ENCODE assay signal across 8 mouse cellular contexts in the genomic region with DNA sequence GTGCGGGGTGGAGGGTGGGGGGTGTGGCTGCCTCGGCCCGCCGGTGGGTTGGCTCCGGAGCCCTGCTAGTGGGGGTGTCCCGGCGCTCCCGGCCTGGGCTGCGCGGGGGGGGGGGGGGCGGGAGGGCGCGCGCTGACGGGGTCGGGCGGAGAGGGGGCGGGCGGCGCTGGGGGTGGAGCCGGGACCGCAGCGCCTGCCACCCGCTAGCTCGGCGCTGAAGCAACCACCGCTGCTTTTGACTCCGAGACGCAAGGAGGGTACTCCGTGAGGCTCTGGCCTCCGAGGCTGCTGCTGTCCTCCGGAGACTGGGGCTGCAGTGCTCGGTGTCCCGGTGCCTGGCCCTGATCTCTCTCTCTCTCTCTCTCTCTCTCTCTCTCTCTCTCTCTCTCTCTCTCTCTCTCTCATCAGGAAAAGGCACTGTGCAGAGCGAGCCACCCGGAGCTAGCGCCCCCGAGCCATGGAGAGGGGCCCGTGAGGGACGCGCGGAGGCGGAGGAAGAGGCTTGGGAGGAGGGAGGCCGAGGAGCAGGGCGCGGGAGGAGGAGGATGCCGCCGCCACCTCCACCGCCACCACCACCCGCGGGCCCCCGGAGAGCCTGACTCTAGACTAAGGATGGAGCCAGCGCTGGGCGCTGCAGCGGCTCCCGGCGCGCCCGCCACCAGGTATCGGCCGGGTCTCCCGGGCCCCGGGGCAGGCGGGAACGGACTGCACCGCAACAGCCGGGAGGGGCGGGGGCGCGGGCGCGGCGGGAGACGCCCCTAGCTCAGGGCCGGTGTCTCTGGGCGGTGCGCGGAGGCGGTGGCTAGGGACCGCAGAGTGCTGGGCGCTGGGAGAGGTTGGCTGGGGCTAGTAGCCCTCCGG. TPM values are rescaled to one million over a fixed set of nuclear protein-coding genes. Genes with fewer than 3 reads are reported as not detected.
DNase-seq lines count a peak whose midpoint lies in the region; ATAC-seq and TF ChIP-seq lines count a peak whose summit lies in the region.

TSS of gene Chst1 (plus strand) at position 221 of the 861 bp plus-strand sequence.

- intact Hi-C loops in heart, postnatal 25 days (cut with DNase I) = loop anchor here (5.0 kb wide), 1 partner anchor 72 kb away; no protein-coding TSS in a partner anchor

- 0 out of 2 replicates have a peak, but pooled peaks have one; percentile 6 for TF ChIP-seq POLR2A in limb, embryonic 14.5 days (IDR thresholded peaks at IDR 0.05; ENCODE audit: borderline replicate concordance, extremely low read depth, insufficient read depth, insufficient read length)

- peak within 1 kb of the TSS; percentile 74 for H3K4me3 ChIP-seq in forebrain, embryonic 14.5 days (ENCODE audit: low read depth, low read length)
- peak within 1 kb of the TSS; percentile 88 for H3K4me3 ChIP-seq in hindbrain, embryonic 16.5 days (ENCODE audit: low read length)
- peak within 1 kb of the TSS; percentile 68 for H3K4me3 ChIP-seq in limb, embryonic 14.5 days (replicated peaks; ENCODE audit: low read length)

- H3K9me3 ChIP-seq in forebrain, embryonic 14.5 days (replicated peaks; ENCODE audit: control insufficient read depth, low read length) = no peaks in the 10 kb centered on the region
- H3K9me3 ChIP-seq in hindbrain, embryonic 16.5 days (ENCODE audit: control insufficient read depth, low read length) = no peaks in the 10 kb centered on the region
- no peaks in the 10 kb centered on the region for H3K9me3 ChIP-seq in limb, embryonic 14.5 days (ENCODE audit: control insufficient read depth, low read length)

- H3K4me2 ChIP-seq in forebrain, embryonic 14.5 days (ENCODE audit: low read length) = peak within 1 kb of the TSS; percentile 91
- H3K4me2 ChIP-seq in hindbrain, embryonic 16.5 days (ENCODE audit: low read length) = peak within 1 kb of the TSS; percentile 73
- peak within 1 kb of the TSS; percentile 98 for H3K4me2 ChIP-seq in limb, embryonic 14.5 days (replicated peaks; ENCODE audit: low read depth, low read length, severe bottlenecking)

- 1% methylated on average over 37 of the region's 82 CpGs for WGBS in forebrain, embryonic 14.5 days
- WGBS in hindbrain, embryonic 16.5 days = under 1% methylated on average over 55 of the region's 82 CpGs
- WGBS in limb, embryonic 14.5 days = 0% methylated on average over 23 of the region's 82 CpGs

- peak within 1 kb of the TSS; percentile 90 for H3K9ac ChIP-seq in forebrain, embryonic 14.5 days (ENCODE audit: low read length)
- peak within 1 kb of the TSS; percentile 87 for H3K9ac ChIP-seq in hindbrain, embryonic 16.5 days (ENCODE audit: low read depth, low read length)
- peak within 1 kb of the TSS; percentile 67 for H3K9ac ChIP-seq in limb, embryonic 14.5 days (ENCODE audit: low read depth, low read length, severe bottlenecking)

- peaks cover 23% of the 10 kb centered on the region; the same call in 1 of the 2 replicates for H3K4me1 ChIP-seq in forebrain, embryonic 14.5 days (ENCODE audit: control insufficient read depth, insufficient read depth, low read length)
- H3K4me1 ChIP-seq in hindbrain, embryonic 16.5 days (ENCODE audit: control insufficient read depth, insufficient read depth, low read depth, low read length) = peaks cover 38% of the 10 kb centered on the region
- H3K4me1 ChIP-seq in limb, embryonic 14.5 days (ENCODE audit: control insufficient read depth, insufficient read depth, low read length) = peaks cover 12% of the 10 kb centered on the region; the same call in 1 of the 2 replicates

- peak; percentile 95 for DNase-seq in heart, adult 11 months
- DNase-seq in heart, postnatal 25 days (ENCODE audit: low spot score) = no peak
- DNase-seq in adrenal gland, postnatal 36 days = peak; percentile 60 to 70
- peak; percentile 66 for DNase-seq in forebrain, embryonic 14.5 days (ENCODE audit: low spot score)
- peak; percentile 44 for DNase-seq in limb, embryonic 14.5 days (ENCODE audit: low spot score)
- DNase-seq in neural tube, embryonic 10.5 days (ENCODE audit: extremely low spot score, low spot score) = peak; percentile 67
- no peak for DNase-seq in spleen, postnatal 36 days (ENCODE audit: low spot score in 2 of 2)

- no peaks in the 10 kb centered on the region for H3K36me3 ChIP-seq in forebrain, embryonic 14.5 days (ENCODE audit: control insufficient read depth, insufficient read depth, low read length)
- H3K36me3 ChIP-seq in hindbrain, embryonic 16.5 days (ENCODE audit: control insufficient read depth, insufficient read depth, low read length) = no peaks in the 10 kb centered on the region
- no peaks in the 10 kb centered on the region for H3K36me3 ChIP-seq in limb, embryonic 14.5 days (ENCODE audit: control insufficient read depth, insufficient read depth, low read length)

- no peaks in the 10 kb centered on the region for H3K27me3 ChIP-seq in forebrain, embryonic 14.5 days (replicated peaks; ENCODE audit: control insufficient read depth, insufficient read depth, low read length)
- no peaks in the 10 kb centered on the region for H3K27me3 ChIP-seq in hindbrain, embryonic 16.5 days (replicated peaks; ENCODE audit: control insufficient read depth, insufficient read depth, low read length)
- peaks cover 16% of the 10 kb centered on the region; the same call in 1 of the 2 replicates for H3K27me3 ChIP-seq in limb, embryonic 14.5 days (ENCODE audit: control insufficient read depth, insufficient read depth, low read length)

- H3K27ac ChIP-seq in forebrain, embryonic 14.5 days (ENCODE audit: low read depth, low read length) = peak within 1 kb of the TSS; percentile 81
- H3K27ac ChIP-seq in hindbrain, embryonic 16.5 days (ENCODE audit: low read depth, low read length) = peak within 1 kb of the TSS; percentile 80
- H3K27ac ChIP-seq in limb, embryonic 14.5 days (replicated peaks; ENCODE audit: low read depth, low read length) = no peak within 1 kb of the TSS

- peak; percentile 76 for ATAC-seq in forebrain, embryonic 14.5 days
- peak; percentile 69 for ATAC-seq in hindbrain, embryonic 16.5 days
- ATAC-seq in limb, embryonic 14.5 days (ENCODE audit: low FRiP score, low read depth) = peak; percentile 65

RNA-seq across cellular contexts. Expression of gene Chst1, which starts in this region (rescaled TPM):
- 1 to 10 TPM; 3.3 to 4.1 TPM for total RNA-seq in heart, postnatal 25 days (2021)
- 10 to 100 TPM; 10.2 to 15.1 TPM for total RNA-seq in adrenal gland, postnatal 36 days (2021)
- polyA plus RNA-seq in forebrain, embryonic 14.5 days (2014; fragmentation: Nextera tagmentation; extraction: Ambion mirVana) = 18.9 and 19.9 TPM in 2 replicates
- 31.9 and 33.2 TPM in 2 replicates for polyA plus RNA-seq in hindbrain, embryonic 16.5 days (2015; fragmentation: Nextera tagmentation; extraction: Ambion mirVana)
- polyA plus RNA-seq in limb, embryonic 14.5 days (2012; rRNA removed) = 15.2 and 21.6 TPM in 2 replicates
- 6.9 and 7.1 TPM in 2 replicates for polyA plus RNA-seq in limb, embryonic 14.5 days (2014; fragmentation: Nextera tagmentation; extraction: Ambion mirVana)

Comparison
In these comparisons a context has a peak if more than half of its experiments do, and no peak if none do; other contexts are left out.
1. DNase-seq: peak in heart, adult 11 months (single experiment), adrenal gland, postnatal 36 days (2 of 2), forebrain, embryonic 14.5 days (single experiment), limb, embryonic 14.5 days (single experiment) and neural tube, embryonic 10.5 days (single experiment); none in heart, postnatal 25 days (single experiment) and spleen, postnatal 36 days (0 of 2).
2. Peak in every context shown above with its lines, with median percentiles within 50 percentile points of each other: ATAC-seq, H3K4me2 ChIP-seq, H3K4me3 ChIP-seq and H3K9ac ChIP-seq.